Mouse (Mus musculus) spleen, postnatal 14 days (tissue): ENCODE results near the gene Jag1.

ENCODE experiments used
- DNase-seq, 2 experiments: peaks; one replicate each; pipeline ENCODE4 v3.0.0; 2021 to 2022; ENCODE audit warnings: low spot score in 2 of 2

The Jag1 gene

DNA sequence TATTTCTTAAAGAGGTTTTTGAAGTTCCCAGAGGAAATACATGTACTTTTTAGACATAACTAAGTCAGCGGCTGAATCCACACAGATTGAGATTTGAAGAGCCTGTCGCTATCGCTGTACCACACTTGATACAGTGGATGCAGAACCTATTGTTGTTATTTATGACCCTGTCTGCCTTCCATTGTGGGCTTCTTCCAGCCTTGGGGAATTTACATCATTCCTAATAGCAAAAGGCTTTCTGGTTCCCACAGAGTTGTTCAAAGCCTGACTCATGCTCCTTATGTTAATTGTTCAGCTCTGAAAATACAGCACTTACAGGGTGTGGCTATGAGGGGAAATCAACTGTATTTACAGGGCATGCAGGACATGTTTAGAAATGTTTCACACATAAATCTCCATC is 51.9 kb downstream of the Jag1 start:
- DNase-seq, result no peak

DNA sequence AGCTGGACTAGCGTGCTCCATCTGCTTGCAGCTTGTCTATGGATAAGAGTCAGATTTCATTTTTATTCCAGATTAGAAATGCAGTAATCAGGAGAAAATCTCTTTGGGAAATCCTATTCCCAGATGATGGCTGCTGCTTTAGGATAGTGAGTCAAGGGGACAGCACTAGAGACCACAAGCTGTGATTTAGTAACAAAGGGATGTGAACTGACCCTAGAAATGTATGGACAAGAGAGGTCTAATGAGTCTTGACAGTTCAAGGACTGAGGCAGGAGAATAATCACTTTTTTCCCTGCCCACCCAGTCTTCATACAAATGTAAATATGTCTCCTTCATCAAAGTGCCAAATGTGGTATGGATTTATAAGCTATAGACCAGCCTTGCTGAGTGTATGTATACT is 52.6 kb downstream of the Jag1 start:
- DNase-seq, result no peak

DNA sequence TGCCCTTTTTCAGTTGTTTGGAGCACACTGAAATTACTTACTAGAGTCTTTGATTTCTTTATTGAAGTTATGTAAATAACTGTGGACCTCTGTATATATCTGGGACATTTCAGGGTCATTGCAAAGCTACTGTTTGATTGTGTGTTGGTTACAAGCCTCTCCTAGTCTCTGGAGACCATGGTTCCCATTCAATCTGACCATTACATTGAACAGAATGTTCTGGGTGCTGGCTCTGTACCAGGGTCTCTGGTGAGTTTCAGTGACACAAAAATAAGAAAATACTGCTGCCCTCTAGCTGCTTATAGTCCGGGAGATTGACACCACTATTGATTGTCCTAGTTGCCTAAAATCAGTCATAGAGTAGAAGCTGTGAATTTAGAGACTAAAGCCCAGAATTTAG is 66.5 kb downstream of the Jag1 start:
- DNase-seq, result no peak

DNA sequence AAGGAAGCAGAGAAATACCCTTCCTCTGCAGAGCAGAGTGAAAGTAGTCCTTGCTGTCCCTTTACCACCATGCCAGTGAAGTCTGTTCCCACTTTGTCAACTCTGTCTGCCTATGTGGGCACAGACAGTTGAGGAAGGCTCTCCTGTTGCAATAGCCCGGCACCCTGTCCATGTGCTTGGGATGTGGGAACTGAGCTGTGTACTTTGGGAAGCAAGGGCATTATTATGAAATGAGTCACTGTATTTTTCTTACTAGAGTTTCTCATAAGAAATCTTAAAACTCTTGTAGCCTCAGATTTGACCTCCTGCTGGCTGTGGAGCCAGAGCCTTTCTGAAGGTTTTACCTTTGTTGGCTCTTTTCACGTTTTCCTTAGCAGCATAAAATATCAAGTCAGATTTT is 67.1 kb downstream of the Jag1 start:
- no peak for DNase-seq

DNA sequence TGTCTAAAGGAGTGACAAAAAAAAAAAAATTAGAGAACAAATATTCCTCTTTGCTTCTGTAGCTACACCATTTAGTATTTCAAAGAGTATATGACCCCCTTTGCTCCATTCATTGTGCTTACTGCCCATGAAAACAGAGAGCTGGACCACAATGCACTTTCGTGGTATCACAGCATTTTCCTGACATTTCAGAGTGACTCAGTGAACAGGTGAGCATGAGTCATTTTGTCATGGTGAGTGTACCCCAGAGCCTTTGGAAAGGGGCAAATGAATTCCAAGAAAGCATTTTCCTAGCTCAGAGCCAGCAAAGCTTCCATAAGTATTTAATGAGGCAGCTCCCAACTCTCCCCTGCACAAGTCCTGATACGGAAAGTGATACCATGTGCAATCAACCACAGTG is 72.3 kb downstream of the Jag1 start:
- DNase-seq, result no peak
